Mouse (Mus musculus) intestine, embryonic 14.5 days (tissue): ENCODE measurements around the gene Slc2a2. TPM values are rescaled to one million over a fixed set of nuclear protein-coding genes. Genes with fewer than 3 reads are reported as not detected.

ENCODE experiments used
- ATAC-seq: fragments of 200-750 bp; cut with Nextera tagmentation; replicated peaks from 2 replicates; pipeline ENCODE4 v1.8.0; 2017; ENCODE audit warnings: low read depth, moderate number of reproducible peaks, moderate TSS enrichment, moderate library complexity; ENCODE audit not compliant: low FRiP score, low TSS enrichment
- DNase-seq: peaks from one replicate; pipeline ENCODE4 v3.0.0-alpha.2; 2018; ENCODE audit warnings: low spot score
- H3K27ac ChIP-seq: fragments of 300-500 bp; sonication (generic); 2 replicates; pipeline ENCODE4 v1.5.1; 2014; ENCODE audit warnings: low read depth, mild to moderate bottlenecking, control low read depth
- H3K27me3 ChIP-seq: fragments of 300-500 bp; sonication (generic); replicated peaks from 2 replicates; pipeline ENCODE4 v1.6.1; 2014; ENCODE audit warnings: low read length, control low read depth; ENCODE audit not compliant: control insufficient read depth, insufficient read depth
- H3K36me3 ChIP-seq: fragments of 300-500 bp; sonication (generic); 2 replicates; pipeline ENCODE4 v1.6.1; 2014; ENCODE audit warnings: low read length, control low read depth; ENCODE audit not compliant: control insufficient read depth, insufficient read depth
- H3K4me1 ChIP-seq: fragments of 300-500 bp; sonication (generic); replicated peaks from 2 replicates; pipeline ENCODE4 v1.6.1; 2014; ENCODE audit warnings: low read length, control low read depth, mixed read lengths; ENCODE audit not compliant: control insufficient read depth, insufficient read depth
- H3K4me2 ChIP-seq: fragments of 300-500 bp; sonication (generic); 2 replicates; pipeline ENCODE4 v1.6.1; 2014; ENCODE audit warnings: low read length
- H3K4me3 ChIP-seq: fragments of 300-500 bp; sonication (generic); 2 replicates; pipeline ENCODE4 v1.5.1; 2014; ENCODE audit warnings: low read depth, low read length, control low read depth, mixed read lengths
- H3K9ac ChIP-seq: fragments of 300-500 bp; sonication (generic); 2 replicates; pipeline ENCODE4 v1.6.1; 2014; ENCODE audit warnings: mild to moderate bottlenecking, low read length
- H3K9me3 ChIP-seq: fragments of 300-500 bp; sonication (generic); 2 replicates; pipeline ENCODE4 v1.6.1; 2016; ENCODE audit warnings: low read length, control low read depth; ENCODE audit not compliant: control insufficient read depth
- WGBS: fragments of 180-500 bp; shearing (Covaris S2); extraction: QIAGEN DNeasy Blood & Tissue Kit; methylation state at CpG from one replicate; pipeline ENCODE4 v1.1.7; 2014; 5-methylcytosine and 5-hydroxymethylcytosine counted together
- polyA plus RNA-seq: library from polyadenylated mRNA; unstranded; fragments of >200 nt; fragmentation: Nextera tagmentation; extraction: Ambion mirVana; gene quantifications from 2 replicates; pipeline ENCODE4 v1.2.1, GENCODE M21; 2014

The Slc2a2 gene
- 0.11 and 0.91 TPM in 2 replicates for polyA plus RNA-seq

- DNase-seq (no peak), ATAC-seq (no peak)
- Histone ChIP-seq H3K4me3 (no peak within 1 kb of the TSS), H3K4me1 (no peaks in the 10 kb centered on the region), H3K27ac (no peak within 1 kb of the TSS), H3K9ac (no peak within 1 kb of the TSS), H3K36me3 (no peaks in the 10 kb centered on the region), H3K4me2 (no peak within 1 kb of the TSS), H3K9me3 (no peaks in the 10 kb centered on the region), H3K27me3 (no peaks in the 10 kb centered on the region)
- WGBS = 94% methylated on average over 2 of the region's 2 CpGs
Observed at GRCm38 (mm10) chr3:28697797-28698196, at the start of gene Slc2a2. Gene Slc2a2 (plus strand): TSS chr3:28697903.

DNA sequence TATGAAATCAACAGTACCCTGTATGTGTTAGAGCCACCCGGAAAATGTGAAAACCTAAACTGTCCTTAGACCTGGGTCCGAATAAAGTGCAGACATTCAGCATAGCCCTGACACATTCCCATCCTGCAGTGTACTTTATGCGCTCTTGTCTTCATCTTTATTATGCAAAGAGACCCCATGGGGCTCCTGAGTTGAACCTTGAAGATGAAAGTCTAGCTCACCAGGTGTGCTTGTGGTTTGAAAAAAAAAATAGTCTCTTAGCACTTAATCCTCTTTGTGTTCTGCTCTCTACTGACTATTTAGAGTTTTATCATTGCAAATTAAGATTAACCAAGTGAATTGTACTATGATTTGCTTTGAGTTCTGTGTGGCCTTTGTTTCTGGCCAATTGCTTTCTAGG is 45.1 kb upstream of the Slc2a2 start:
- Histone ChIP-seq H3K4me3 (no peak overlapping the region), H3K27me3 (no peaks in the 10 kb centered on the region), H3K27ac (no peak overlapping the region), H3K4me2 (no peak overlapping the region), H3K36me3 (no peaks in the 10 kb centered on the region), H3K9me3 (no peaks in the 10 kb centered on the region), H3K9ac (no peak overlapping the region), H3K4me1 (no peaks in the 10 kb centered on the region)
- ATAC-seq (no peak), DNase-seq (no peak)
- 73% methylated on average over 3 of the region's 3 CpGs for WGBS

DNA sequence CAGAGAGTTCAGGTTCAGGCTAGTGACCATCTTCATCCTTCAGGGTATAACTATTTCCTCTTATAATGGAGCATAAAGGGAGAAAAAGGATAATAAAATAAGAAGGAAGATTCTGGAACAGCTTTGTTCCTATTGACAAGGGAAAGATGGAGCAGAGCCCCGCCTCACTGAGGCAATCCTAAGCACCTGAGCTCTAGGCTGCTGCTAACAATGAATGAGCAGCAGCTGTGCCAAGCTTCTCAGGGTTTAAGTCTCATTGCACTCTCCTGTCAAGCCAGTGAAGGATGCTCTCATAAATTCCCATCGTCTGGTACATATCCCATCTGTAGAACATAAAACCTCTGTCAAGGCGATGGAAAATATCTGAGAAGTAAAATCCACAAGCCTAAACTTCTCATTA is 44.7 kb upstream of the Slc2a2 start:
- no peak overlapping the region for H3K4me2 ChIP-seq
- 64% methylated on average over 3 of the region's 3 CpGs for WGBS
- H3K27ac ChIP-seq = no peak overlapping the region
- no peaks in the 10 kb centered on the region for H3K27me3 ChIP-seq
- H3K4me3 ChIP-seq = no peak overlapping the region
- no peaks in the 10 kb centered on the region for H3K36me3 ChIP-seq
- ATAC-seq (no peak), DNase-seq (no peak)
- no peaks in the 10 kb centered on the region for H3K9me3 ChIP-seq
- H3K4me1 ChIP-seq = no peaks in the 10 kb centered on the region
- H3K9ac ChIP-seq = no peak overlapping the region

DNA sequence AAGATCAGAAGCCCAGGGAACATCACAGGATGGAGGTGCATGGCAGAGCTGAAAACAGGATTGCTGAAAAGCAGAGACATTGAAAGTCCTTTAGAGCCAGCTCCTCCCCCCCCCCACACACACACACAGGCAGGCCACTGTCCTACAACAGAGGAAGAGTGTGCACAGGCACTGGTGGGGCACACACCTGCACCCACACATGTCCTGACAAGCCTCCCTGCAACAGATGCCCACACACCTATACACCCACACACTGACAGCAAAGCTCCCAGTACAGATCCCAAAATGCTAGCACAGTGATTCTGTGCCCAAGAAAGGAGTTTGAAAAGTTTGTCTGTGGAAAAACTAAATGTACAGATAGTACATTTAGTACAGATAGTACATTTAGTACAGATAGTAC is 43.0 kb upstream of the Slc2a2 start:
- Histone ChIP-seq H3K9ac (no peak overlapping the region), H3K4me3 (no peak overlapping the region), H3K27me3 (no peaks in the 10 kb centered on the region), H3K4me1 (no peaks in the 10 kb centered on the region), H3K9me3 (no peaks in the 10 kb centered on the region), H3K27ac (no peak overlapping the region), H3K4me2 (no peak overlapping the region), H3K36me3 (no peaks in the 10 kb centered on the region)
- ATAC-seq (no peak), DNase-seq (no peak)

GRCm38 (mm10) chr3:28658349-28658748 is 39.4 kb upstream of the Slc2a2 start:
- H3K27ac ChIP-seq = no peak overlapping the region
- H3K4me3 ChIP-seq = no peak overlapping the region
- DNase-seq (no peak), ATAC-seq (no peak)
- WGBS = 52% methylated on average over 1 of the region's 1 CpGs
- H3K27me3 ChIP-seq = no peaks in the 10 kb centered on the region
- H3K36me3 ChIP-seq = no peaks in the 10 kb centered on the region
- no peaks in the 10 kb centered on the region for H3K4me1 ChIP-seq
- H3K9ac ChIP-seq = no peak overlapping the region
- H3K9me3 ChIP-seq = no peaks in the 10 kb centered on the region
- no peak overlapping the region for H3K4me2 ChIP-seq

DNA sequence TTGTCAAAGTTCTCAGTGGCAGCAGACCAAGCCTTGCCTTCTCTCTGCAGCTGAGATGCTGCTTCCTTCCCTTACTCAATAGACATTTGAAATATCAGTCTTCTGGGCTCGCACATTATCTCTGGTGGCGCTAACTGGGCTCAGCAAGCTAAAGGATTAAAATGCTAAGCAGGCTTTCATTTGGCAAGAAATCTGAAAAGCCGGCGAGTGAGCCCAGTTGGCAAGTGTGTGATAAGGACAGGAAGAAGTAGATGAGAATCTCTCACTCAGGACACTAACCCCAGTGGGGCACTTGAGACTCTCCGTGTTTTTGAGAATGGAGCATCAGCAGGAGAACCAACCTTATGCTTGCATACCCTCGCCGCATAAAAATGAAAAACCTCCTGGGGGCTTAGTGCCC is 16.9 kb upstream of the Slc2a2 start:
- Histone ChIP-seq H3K27ac (no peak overlapping the region), H3K4me2 (no peak overlapping the region), H3K36me3 (no peaks in the 10 kb centered on the region), H3K9ac (no peak overlapping the region), H3K4me3 (no peak overlapping the region), H3K27me3 (no peaks in the 10 kb centered on the region), H3K4me1 (no peaks in the 10 kb centered on the region), H3K9me3 (no peaks in the 10 kb centered on the region)
- 81% methylated on average over 7 of the region's 7 CpGs for WGBS
- DNase-seq (no peak), ATAC-seq (no peak)

DNA sequence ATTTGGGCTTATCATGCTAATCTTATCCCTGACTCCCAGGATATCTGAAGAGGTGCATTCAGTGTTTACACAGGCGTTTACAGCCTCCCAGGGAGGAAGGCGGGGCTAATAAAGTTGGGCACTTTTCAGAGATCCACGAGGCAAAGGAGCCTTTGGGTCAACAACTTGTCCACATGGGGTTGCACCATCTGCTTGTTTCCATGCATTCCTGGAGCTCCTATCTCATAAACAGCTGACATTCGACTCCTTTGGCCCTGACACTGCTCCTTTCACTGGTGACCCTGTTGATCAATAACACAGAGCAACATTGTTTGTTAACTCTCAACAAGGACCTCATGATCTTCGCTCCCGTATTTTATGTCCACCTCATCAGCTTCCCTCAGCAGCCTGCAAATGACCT is 15.8 kb upstream of the Slc2a2 start:
- Histone ChIP-seq H3K27me3 (no peaks in the 10 kb centered on the region), H3K9me3 (no peaks in the 10 kb centered on the region), H3K4me1 (no peaks in the 10 kb centered on the region), H3K36me3 (no peaks in the 10 kb centered on the region), H3K27ac (no peak overlapping the region), H3K9ac (no peak overlapping the region), H3K4me3 (no peak overlapping the region), H3K4me2 (no peak overlapping the region)
- WGBS = 29% methylated on average over 6 of the region's 6 CpGs
- DNase-seq = no peak
- no peak for ATAC-seq

DNA sequence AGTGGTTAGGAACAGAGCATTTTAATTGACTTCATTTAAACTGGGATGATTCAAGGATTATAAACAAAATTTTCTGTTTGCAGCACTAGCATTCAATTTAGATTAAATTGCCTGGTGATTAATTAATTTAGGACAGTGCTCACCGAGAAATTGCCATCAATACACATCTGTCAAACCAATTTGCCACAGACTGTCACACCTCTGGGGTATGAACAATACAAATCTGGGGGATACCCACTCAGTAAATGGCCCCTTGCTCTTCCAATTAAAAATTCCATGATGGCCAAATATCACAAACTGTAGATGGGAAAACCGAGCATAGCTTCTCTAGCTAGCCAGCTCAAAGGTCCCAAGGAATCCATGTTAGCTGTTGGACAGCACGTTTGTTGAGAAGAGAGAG is 15.3 kb upstream of the Slc2a2 start:
- H3K4me1 ChIP-seq = no peaks in the 10 kb centered on the region
- no peak for DNase-seq
- no peaks in the 10 kb centered on the region for H3K9me3 ChIP-seq
- H3K4me3 ChIP-seq = no peak overlapping the region
- no peak overlapping the region for H3K27ac ChIP-seq
- 75% methylated on average over 3 of the region's 3 CpGs for WGBS
- no peak for ATAC-seq
- H3K36me3 ChIP-seq = no peaks in the 10 kb centered on the region
- H3K27me3 ChIP-seq = no peaks in the 10 kb centered on the region
- H3K9ac ChIP-seq = no peak overlapping the region
- H3K4me2 ChIP-seq = no peak overlapping the region

DNA sequence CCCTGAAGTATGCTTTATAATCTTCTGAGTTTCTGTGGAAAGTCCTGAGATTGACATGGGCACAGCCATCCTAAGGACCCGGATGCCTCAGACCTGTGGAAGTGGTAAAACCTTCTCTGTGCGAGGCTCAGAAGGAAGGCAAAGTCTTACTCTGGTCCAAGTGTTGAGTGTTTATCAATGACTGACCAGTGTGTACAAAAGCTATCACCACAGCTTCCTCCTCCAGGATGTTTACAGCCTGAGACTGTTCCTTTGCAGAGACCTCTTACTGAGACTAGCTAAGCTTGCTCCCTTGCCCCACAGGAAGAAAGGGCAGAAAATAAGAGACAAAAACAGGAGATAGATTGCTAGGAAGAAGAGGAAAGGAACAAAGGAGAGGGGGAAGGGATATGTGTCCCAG is 12.2 kb upstream of the Slc2a2 start:
- no peak overlapping the region for H3K27ac ChIP-seq
- WGBS = 73% methylated on average over 2 of the region's 2 CpGs
- DNase-seq = no peak

More for the DNA sequence above, 12.2 kb upstream of the Slc2a2 start:
- Histone ChIP-seq H3K36me3 (no peaks in the 10 kb centered on the region), H3K9me3 (no peaks in the 10 kb centered on the region), H3K4me2 (no peak overlapping the region), H3K9ac (no peak overlapping the region), H3K4me3 (no peak overlapping the region), H3K27me3 (no peaks in the 10 kb centered on the region), H3K4me1 (no peaks in the 10 kb centered on the region)
- no peak for ATAC-seq
